Mouse (Mus musculus) cerebellum, adult 11 months (tissue): ENCODE results near the gene Mrps36.
"Not testable (repeated sequence)": the region's sequence is repeated elsewhere in the genome, so short reads cannot be mapped to it uniquely, and the experiment has no call there.

Experiments
- DNase-seq: peaks from one replicate; pipeline ENCODE4 v3.0.0; 2022

The Mrps36 gene

GRCm38 (mm10) chr13:100731462-100732046 is 12.9 kb downstream of the Mrps36 start:
- DNase-seq = not testable (repeated sequence)

GRCm38 (mm10) chr13:100730861-100731176 is 13.6 kb downstream of the Mrps36 start, which contains the start of gene Cdk7:
Cdk7 (minus strand) TSS chr13:100730939.
- DNase-seq = peak; percentile 87

- no peak for DNase-seq
Measured at GRCm38 (mm10) chr13:100730153-100730860, 14.2 kb downstream of the Mrps36 start.

- DNase-seq = not testable (repeated sequence)
Measured at GRCm38 (mm10) chr13:100728530-100728929, 15.9 kb downstream of the Mrps36 start.

- DNase-seq = no peak
Measured at GRCm38 (mm10) chr13:100728086-100728485, 16.4 kb downstream of the Mrps36 start.

- DNase-seq = no peak
Measured at GRCm38 (mm10) chr13:100725194-100725593, 19.3 kb downstream of the Mrps36 start.

- DNase-seq = no peak
Measured at GRCm38 (mm10) chr13:100724051-100724754, 20.3 kb downstream of the Mrps36 start.

GRCm38 (mm10) chr13:100721656-100722055 is 22.8 kb downstream of the Mrps36 start:
- DNase-seq = no peak

- DNase-seq = no peak
Measured at GRCm38 (mm10) chr13:100715467-100715866, 29.0 kb downstream of the Mrps36 start.

GRCm38 (mm10) chr13:100706206-100706605 is 38.3 kb downstream of the Mrps36 start:
- DNase-seq = no peak

GRCm38 (mm10) chr13:100703468-100703867 is 41.0 kb downstream of the Mrps36 start:
- DNase-seq = no peak

GRCm38 (mm10) chr13:100698866-100699265 is 45.6 kb downstream of the Mrps36 start:
- no peak for DNase-seq

- no peak for DNase-seq
Measured at GRCm38 (mm10) chr13:100697541-100697940, 46.9 kb downstream of the Mrps36 start.

GRCm38 (mm10) chr13:100687513-100687912 is 56.9 kb downstream of the Mrps36 start:
- no peak for DNase-seq
